Mouse (Mus musculus) brain, embryonic 14.5 days (tissue): ENCODE measurements around the gene 2310050C09Rik.

ENCODE experiments used
- CTCF ChIP-seq: fragments of 200-500 bp; IDR thresholded peaks from 2 replicates; pipeline ENCODE4 v1.5.1; 2012; ENCODE audit warnings: inconsistent platforms, mild to moderate bottlenecking, moderate library complexity, borderline replicate concordance; ENCODE audit not compliant: insufficient read depth, insufficient read length; ENCODE audit errors: extremely low read depth
- POLR2A ChIP-seq: fragments of 200-500 bp; IDR thresholded peaks from 2 replicates; pipeline ENCODE4 v1.6.1; 2012; ENCODE audit warnings: mild to moderate bottlenecking, inconsistent platforms, borderline replicate concordance; ENCODE audit not compliant: poor library complexity, insufficient read depth, insufficient read length, severe bottlenecking; ENCODE audit errors: extremely low read depth

GRCm38 (mm10) chr3:92874180-92874579, 4.2 kb upstream of the 2310050C09Rik start:
- TF ChIP-seq CTCF (no peak), POLR2A (no peak)
